Mouse (Mus musculus): Measurements from ENCODE around the gene Il31ra.

Gene Il31ra

GRCm38 (mm10) chr13:112509465-112509864 lies 84.7 kb downstream of the Il31ra start:
- DNase-seq (ENCODE audit: low read depth, low spot score) = peak; percentile 83

- no peak for DNase-seq (ENCODE audit: low read depth, low spot score)
Measured at GRCm38 (mm10) chr13:112508487-112508886, 85.7 kb downstream of the Il31ra start.

GRCm38 (mm10) chr13:112507691-112508090 lies 86.5 kb downstream of the Il31ra start:
- no peak for DNase-seq (ENCODE audit: low read depth, low spot score)

DNA sequence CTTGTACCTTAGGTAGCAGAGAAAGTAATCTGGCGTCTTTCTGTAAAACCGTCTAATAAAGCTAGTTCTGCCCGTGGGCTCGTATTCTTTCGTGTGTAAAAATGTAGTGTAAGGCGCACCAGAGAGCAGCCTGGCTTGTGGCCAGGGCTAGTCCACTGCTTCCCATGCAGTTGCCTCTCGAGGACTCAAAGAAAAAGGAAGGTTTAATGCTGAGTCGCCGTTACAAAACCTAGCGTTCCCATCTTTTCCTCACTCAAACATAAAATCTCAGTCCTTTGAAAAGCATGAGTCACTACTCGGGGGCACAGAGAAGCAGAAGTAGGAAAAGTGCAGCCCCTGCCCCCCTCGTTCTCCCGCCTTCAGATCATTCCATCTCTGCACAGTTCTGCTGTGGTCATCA lies 87.4 kb downstream of the Il31ra start:
- no peak for DNase-seq (ENCODE audit: low read depth, low spot score)

DNA sequence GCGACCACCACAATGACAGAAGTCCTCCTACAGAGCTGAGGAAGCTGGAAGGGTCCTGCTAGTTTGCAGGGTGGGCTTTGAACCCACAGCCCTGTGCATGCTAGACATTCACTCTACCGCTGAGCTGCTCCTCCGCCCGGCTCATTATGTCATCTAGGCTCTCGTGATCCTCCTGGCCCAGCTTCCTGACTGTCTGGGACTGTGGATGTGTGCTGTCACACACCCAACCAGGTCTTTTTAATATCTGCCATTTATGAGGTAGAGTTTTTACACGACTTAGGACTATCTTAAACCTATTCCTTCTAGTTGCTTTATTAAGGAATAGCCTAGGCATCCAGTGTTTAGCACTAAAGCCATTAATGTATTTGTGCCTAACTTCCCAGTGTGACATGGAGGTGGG lies 88.7 kb downstream of the Il31ra start:
- no peak for DNase-seq (ENCODE audit: low read depth, low spot score)

DNA sequence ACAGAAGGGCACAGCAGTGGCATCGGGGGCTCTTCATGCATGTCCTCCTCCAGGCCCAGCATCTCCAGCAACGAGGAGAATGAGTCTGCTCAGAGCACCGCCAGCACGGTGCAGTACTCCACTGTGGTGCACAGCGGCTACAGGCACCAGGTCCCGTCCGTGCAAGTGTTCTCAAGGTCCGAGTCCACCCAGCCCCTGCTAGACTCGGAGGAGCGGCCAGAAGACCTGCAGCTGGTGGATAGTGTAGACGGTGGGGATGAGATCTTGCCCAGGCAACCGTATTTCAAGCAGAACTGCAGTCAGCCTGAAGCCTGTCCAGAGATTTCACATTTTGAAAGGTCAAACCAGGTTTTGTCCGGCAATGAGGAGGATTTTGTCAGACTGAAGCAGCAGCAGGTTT lies 90.3 kb downstream of the Il31ra start:
- DNase-seq (ENCODE audit: low read depth, low spot score) = no peak

- no peak for DNase-seq (ENCODE audit: low read depth, low spot score)
Measured at GRCm38 (mm10) chr13:112500466-112500865, 93.7 kb downstream of the Il31ra start.

- DNase-seq (ENCODE audit: low read depth, low spot score) = no peak
Measured at GRCm38 (mm10) chr13:112500027-112500426, 94.1 kb downstream of the Il31ra start.

GRCm38 (mm10) chr13:112494590-112494989 lies 99.6 kb downstream of the Il31ra start:
- no peak for DNase-seq (ENCODE audit: low read depth, low spot score)

DNA sequence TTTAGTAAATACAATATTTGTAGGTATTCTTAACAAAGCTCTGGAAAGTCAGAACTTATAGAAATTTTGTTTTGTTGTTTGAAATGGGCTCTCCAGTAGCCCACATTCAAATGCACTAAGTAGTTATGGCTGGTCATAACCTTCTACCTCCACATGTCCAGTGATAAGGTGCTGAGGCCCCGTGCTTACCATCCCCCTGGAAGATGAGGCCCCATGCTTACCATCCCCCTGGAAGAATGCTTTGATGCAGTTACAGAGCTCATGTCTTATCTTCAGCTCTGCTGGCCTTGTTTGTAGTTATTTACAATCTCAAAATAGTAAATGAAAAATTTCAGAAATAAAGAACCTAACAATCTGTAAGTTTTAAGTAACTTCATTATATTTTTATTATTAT lies 101.9 kb downstream of the Il31ra start:
- DNase-seq (ENCODE audit: low read depth, low spot score) = no peak

DNA sequence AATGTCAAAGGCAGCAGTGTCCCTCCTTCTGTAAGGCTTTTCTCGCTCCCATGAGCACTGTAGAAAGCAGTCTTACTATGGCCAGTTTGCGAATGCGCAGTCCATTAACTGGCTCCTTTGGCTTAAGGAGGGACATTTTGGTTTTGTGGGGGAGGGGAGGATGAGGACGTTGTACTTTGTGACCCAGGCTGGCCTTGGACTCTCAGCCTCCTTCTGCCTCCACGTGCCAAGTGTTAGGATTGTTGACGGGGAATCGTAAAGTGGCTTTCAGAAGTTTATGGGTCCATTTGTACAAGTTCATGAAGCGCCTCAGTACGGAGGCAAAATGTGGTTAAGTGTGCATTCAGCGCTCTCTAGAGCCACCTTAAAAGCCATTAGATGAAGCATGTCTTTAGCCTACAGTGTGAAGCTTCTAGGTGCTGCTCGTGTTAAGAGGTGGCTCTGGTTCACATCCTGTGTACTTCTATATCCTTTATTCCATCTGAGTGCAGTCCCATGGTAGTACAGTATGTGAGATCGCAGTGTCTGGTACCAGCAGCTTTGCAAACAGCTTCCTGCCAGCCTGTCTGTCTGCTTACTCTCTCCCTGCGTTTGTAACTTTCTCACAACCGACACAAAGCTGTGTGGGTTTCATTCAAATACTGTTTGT lies 102.4 kb downstream of the Il31ra start:
- DNase-seq (ENCODE audit: low read depth, low spot score) = no peak

GRCm38 (mm10) chr13:112490036-112490435 lies 104.1 kb downstream of the Il31ra start:
- DNase-seq (ENCODE audit: low read depth, low spot score) = no peak

DNA sequence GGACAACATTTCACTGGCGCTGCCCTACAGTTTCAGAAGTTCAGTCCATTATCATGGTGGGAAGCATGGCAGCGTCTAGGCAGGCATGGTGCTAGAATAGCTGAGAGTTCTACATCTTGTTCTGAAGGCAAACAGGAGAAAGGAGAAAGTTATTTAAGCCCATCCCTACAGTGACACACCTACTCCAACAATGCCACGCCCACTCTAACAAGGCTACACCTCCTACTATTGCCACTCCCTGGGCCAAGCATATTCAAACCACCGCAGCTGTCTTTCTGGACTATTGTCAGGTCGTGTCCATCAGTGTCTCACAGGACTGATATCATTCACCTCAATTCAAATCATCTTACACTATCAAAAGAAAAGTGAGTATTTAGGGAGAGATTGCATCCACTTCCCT lies 107.5 kb downstream of the Il31ra start:
- DNase-seq (ENCODE audit: low read depth, low spot score) = no peak

- DNase-seq (ENCODE audit: low read depth, low spot score) = no peak
Measured at GRCm38 (mm10) chr13:112486236-112486635, 107.9 kb downstream of the Il31ra start.

DNA sequence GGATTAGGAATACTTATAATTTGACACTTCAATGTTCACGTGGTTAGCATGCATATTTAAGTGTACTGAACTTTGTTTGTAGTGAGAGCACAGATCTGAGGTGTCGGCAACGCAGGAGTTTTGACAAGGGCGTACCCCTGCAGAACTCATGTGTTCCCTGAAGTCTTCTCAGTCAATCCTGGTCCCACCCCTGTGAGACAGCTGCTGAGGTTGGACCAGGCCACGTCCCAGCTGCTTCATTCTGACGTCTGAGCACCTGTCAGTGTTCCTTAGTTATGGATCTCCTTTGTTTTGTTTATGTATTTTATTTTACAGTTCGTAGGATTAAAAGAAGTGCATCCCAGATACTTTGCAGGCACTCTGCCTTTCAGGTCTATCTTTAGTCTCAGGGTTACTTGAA lies 111.1 kb downstream of the Il31ra start:
- DNase-seq (ENCODE audit: low read depth, low spot score) = no peak

DNA sequence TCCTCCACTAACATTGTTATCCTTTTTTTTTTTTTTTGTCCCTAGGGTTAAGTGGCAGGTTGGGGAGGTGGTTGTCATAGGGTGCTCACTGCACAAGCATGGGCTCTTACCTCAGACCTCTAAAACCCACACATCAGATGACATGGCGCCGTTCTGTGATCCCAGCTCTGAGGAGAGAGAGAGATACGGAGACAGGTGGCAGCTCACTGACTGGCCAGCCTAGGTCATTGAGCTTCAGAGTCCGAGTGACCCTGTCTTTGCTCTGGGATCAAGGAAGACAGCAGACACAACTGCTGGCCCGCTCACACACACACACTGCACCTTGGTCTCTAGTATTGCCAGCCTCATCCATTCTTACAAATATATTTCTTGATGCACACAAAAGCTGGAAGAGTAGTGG lies 111.6 kb downstream of the Il31ra start:
- no peak for DNase-seq (ENCODE audit: low read depth, low spot score)

- no peak for DNase-seq (ENCODE audit: low read depth, low spot score)
Measured at GRCm38 (mm10) chr13:112479926-112480325, 114.2 kb downstream of the Il31ra start.

DNA sequence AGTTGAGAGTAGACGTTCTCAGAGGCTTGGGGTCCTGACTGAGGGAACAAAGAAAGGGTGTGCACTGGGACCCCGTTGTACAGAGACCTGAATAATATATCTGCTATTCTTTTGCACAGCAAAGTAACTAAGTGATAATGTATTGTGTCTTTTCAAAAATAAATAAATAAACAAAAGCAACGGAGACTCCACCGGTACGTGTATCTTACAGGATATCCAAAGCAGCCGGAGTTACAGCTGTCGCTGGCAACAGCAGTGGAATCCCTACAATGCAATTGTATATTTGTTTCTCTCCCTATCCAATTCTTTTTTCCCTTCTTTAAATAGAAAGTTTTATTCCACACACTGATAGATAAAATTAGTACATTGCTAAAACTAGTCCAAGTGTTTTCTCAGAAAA lies 115.1 kb downstream of the Il31ra start:
- DNase-seq (ENCODE audit: low read depth, low spot score) = no peak

GRCm38 (mm10) chr13:112473757-112474755 lies 120.1 kb downstream of the Il31ra start:
- DNase-seq (ENCODE audit: low read depth, low spot score) = no peak

DNA sequence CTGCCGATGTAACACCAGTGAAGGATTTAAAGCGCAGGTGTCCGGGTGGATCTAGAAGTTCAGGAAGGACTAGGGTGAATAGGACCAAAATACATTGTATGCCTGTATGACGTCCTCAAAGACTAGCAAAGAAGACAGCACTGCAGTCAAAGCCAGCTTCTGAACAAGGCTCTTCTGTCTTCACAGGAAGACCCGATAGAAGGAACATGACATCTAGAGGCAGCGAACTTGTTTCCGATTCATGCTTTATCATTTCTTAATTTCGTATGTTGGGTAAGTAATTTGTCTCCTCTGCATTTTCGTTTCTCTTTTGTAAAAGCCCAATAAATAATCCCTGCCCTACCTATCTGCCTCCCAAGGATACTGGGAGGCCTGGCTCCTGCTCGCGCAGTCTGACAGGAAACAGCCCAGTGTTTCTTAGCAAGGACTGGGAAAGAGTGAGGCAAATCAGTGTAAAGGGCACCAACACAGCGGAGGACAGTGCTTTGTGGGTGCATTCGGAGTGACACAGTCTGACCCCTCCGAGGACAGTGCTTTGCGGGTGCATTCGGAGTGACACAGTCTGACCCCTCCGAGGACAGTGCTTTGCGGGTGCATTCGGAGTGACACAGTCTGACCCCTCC lies 121.6 kb downstream of the Il31ra start:
- no peak for DNase-seq (ENCODE audit: low read depth, low spot score)

DNA sequence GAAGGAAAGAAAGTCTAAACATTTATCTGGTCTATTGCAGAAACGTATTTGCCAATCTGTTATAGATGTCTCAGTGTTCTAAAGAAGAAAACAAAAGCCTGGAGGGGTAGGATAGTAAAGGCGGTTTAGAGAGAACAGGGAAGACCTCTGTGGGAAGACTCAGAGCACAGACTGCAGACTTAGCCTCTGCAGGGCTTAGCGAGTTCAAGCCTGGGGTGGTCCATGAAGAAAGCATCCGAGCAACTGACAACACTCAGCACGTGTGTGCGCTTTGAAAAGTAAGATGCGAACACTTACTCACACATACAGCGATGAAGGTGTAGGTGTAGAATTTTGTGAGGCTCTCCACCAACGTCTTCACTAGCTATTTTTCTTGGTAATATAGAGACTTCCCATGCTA lies 123.0 kb downstream of the Il31ra start:
- no peak for DNase-seq (ENCODE audit: low read depth, low spot score)

Measured in 3T3-L1 (cell line).